Mouse (Mus musculus) liver, embryonic 15.5 days (tissue): ENCODE measurements at regions not wholly inside any gene's neighbourhood (a gene's known extent, or its start where the extent isn't known, plus 50 kb on each side); places are given as distances from the start of the nearest gene placed in this dataset.
A peak's percentile ranks its signal among the peaks of the same experiment; 100 is the strongest.

Source experiments
- ATAC-seq: fragments of 200-750 bp; cut with Nextera tagmentation; 2 replicates; pipeline ENCODE4 v1.8.0; 2017; ENCODE audit warnings: moderate number of reproducible peaks, mild to moderate bottlenecking, moderate library complexity; ENCODE audit not compliant: insufficient read depth
- H3K27ac ChIP-seq: fragments of 300-500 bp; sonication (generic); replicated peaks from 2 replicates; pipeline ENCODE4 v1.5.1; 2015; ENCODE audit warnings: mild to moderate bottlenecking, inconsistent platforms
- H3K27me3 ChIP-seq: fragments of 300-500 bp; sonication (generic); 2 replicates; pipeline ENCODE4 v1.6.1; 2015; ENCODE audit warnings: mild to moderate bottlenecking, inconsistent platforms
- H3K36me3 ChIP-seq: fragments of 300-500 bp; sonication (generic); replicated peaks from 2 replicates; pipeline ENCODE4 v1.6.1; 2015; ENCODE audit warnings: moderate library complexity, mild to moderate bottlenecking, inconsistent platforms
- H3K4me1 ChIP-seq: fragments of 300-500 bp; sonication (generic); replicated peaks from 2 replicates; pipeline ENCODE4 v1.6.1; 2015; ENCODE audit warnings: inconsistent platforms
- H3K4me2 ChIP-seq: fragments of 300-500 bp; sonication (generic); 2 replicates; pipeline ENCODE4 v1.6.1; 2015; ENCODE audit warnings: moderate library complexity, mild to moderate bottlenecking, inconsistent platforms
- H3K4me3 ChIP-seq: fragments of 300-500 bp; sonication (generic); replicated peaks from 2 replicates; pipeline ENCODE4 v1.5.1; 2015; ENCODE audit warnings: mild to moderate bottlenecking, inconsistent platforms
- H3K9ac ChIP-seq: fragments of 300-500 bp; sonication (generic); 2 replicates; pipeline ENCODE4 v1.6.1; 2015; ENCODE audit warnings: moderate library complexity, mild to moderate bottlenecking, inconsistent platforms
- H3K9me3 ChIP-seq: fragments of 300-500 bp; sonication (generic); replicated peaks from 2 replicates; pipeline ENCODE4 v1.6.1; 2016; ENCODE audit warnings: inconsistent platforms
- WGBS: fragments of 180-500 bp; shearing (Covaris S2); methylation state at CpG from one replicate; pipeline ENCODE4 v1.1.7; 2015; ENCODE audit warnings: mixed read lengths; ENCODE audit not compliant: insufficient replicate concordance; 5-methylcytosine and 5-hydroxymethylcytosine counted together

GRCm38 (mm10) chr14:24769451-24769850 is 282.5 kb downstream of the Rps24 start:
- H3K9me3 ChIP-seq: no peaks in the 10 kb centered on the region
- H3K36me3 ChIP-seq: no peaks in the 10 kb centered on the region
- no peak overlapping the region for H3K4me2 ChIP-seq
- H3K27me3 ChIP-seq: no peaks in the 10 kb centered on the region
- no peak overlapping the region for H3K4me3 ChIP-seq
- no peak for ATAC-seq
- 38% methylated on average over 3 of the region's 3 CpGs for WGBS
- no peaks in the 10 kb centered on the region for H3K4me1 ChIP-seq
- no peak overlapping the region for H3K9ac ChIP-seq
- no peak overlapping the region for H3K27ac ChIP-seq

- 33% methylated on average over 11 of the region's 11 CpGs for WGBS
- Histone ChIP-seq H3K4me1 (no peaks in the 10 kb centered on the region), H3K4me2 (no peak overlapping the region), H3K9me3 (no peaks in the 10 kb centered on the region), H3K27ac (no peak overlapping the region), H3K36me3 (no peaks in the 10 kb centered on the region), H3K4me3 (no peak overlapping the region), H3K27me3 (no peaks in the 10 kb centered on the region), H3K9ac (no peak overlapping the region)
- no peak for ATAC-seq
Measured at GRCm38 (mm10) chr14:24770015-24770977, 283.4 kb downstream of the Rps24 start.

DNA sequence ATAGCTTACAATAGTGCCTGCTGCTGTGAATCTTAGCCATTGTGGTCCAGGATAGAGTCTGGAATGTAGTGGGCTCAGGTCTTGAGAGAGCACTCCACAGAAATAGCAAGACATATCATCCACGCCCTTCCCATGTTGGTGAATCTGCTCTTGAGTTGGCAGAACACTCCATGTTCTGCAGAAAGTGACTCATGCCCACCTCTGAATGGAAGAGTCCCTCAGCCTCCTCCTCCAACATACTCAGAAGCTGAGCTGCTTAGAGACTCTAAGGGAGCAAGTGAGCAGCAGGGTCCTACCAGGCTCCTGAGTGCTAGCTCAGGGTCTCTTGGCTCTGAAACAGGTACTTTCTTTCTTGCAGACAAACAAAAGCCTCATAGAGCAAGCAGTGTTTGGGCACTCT is 284.7 kb downstream of the Rps24 start:
- no peaks in the 10 kb centered on the region for H3K4me1 ChIP-seq
- no peak for ATAC-seq

DNA sequence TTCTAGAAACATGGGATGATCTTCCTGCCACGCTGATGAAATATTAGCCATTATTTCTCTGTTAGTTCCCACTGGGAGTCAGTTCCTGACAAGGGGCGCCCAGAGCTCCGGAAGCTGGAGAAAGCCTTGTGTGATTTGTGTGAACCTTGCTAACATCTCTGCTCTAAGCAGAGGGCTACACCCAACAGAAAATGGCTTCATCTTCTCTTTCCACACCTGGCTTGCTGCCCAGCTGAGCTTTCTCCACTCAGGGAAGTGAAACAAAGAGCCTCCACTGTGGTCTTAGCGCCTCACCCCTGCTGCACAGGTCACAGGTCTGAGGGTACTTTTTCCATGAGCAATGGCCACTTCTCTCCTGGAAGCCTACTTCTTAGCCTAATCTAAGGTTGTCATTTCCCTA is 285.2 kb downstream of the Rps24 start:
- no peak overlapping the region for H3K4me2 ChIP-seq
- no peaks in the 10 kb centered on the region for H3K27me3 ChIP-seq
- no peak for ATAC-seq
- H3K27ac ChIP-seq: no peak overlapping the region
- no peak overlapping the region for H3K4me3 ChIP-seq
- H3K36me3 ChIP-seq: no peaks in the 10 kb centered on the region
- no peaks in the 10 kb centered on the region for H3K9me3 ChIP-seq
- 49% methylated on average over 4 of the region's 4 CpGs for WGBS
- H3K9ac ChIP-seq: no peak overlapping the region
- H3K4me1 ChIP-seq: no peaks in the 10 kb centered on the region

More for the DNA sequence above, 284.7 kb downstream of the Rps24 start:
- Histone ChIP-seq H3K9ac (no peak overlapping the region), H3K27me3 (no peaks in the 10 kb centered on the region), H3K4me3 (no peak overlapping the region), H3K36me3 (no peaks in the 10 kb centered on the region), H3K4me2 (no peak overlapping the region), H3K9me3 (no peaks in the 10 kb centered on the region), H3K27ac (no peak overlapping the region)
- 30% methylated on average over 1 of the region's 1 CpGs for WGBS

DNA sequence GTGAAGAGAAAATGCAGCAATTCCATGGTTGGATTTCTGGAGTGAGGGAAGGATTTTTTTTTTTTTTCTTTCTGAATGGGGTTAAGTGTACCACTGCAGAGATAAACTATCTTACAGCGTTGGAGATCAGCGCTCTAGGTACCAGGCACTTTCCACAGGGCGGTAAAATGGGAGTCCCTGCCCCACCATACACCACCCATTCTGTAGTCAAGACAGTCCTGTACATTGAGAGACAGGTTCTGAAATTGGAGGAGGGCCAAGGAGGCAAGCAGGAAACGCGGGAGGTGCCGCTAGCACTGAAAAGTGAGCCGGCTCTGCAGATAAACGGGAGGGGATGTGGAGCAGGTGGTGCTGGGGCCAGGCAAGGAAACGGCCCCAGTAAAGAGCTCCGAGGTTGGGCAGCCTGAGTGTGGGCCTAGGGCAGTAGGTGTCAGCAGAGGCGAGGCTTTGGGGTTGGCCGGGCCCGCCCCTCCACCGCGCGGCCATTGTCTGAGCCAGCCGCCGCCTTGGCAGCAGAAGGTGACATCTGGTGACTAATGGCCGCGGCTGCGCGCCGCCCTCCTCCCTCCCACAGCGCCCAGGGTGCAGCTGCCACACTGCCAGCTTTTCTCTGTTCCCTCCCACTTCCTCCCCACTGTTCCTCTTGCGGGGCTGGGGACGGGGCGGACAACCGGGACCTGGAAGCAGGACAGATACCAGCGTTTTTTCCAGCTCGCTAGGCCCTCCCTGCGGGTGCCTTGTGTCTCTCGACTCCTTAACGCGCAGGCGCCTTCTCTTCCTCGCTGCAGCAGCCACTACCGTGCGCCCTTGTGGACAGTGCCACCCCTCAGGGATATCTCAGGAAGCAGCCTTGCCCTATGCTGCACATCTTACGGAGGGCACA is 292.1 kb downstream of the Rps24 start:
- H3K27me3 ChIP-seq: no peaks in the 10 kb centered on the region
- peak overlapping the region; percentile 55 for H3K27ac ChIP-seq
- no peaks in the 10 kb centered on the region for H3K36me3 ChIP-seq
- H3K4me1 ChIP-seq: 0 out of 2 replicates have a peak, but pooled peaks cover 4% of the 10 kb centered on the region
- H3K4me2 ChIP-seq: peak overlapping the region; percentile 62
- H3K4me3 ChIP-seq: peak overlapping the region; percentile 50
- ATAC-seq: peak; percentile 84
- H3K9ac ChIP-seq: no peak overlapping the region
- under 1% methylated on average over 33 of the region's 39 CpGs for WGBS
- H3K9me3 ChIP-seq: no peaks in the 10 kb centered on the region

- ATAC-seq: no peak
- Histone ChIP-seq H3K9ac (no peak overlapping the region), H3K27me3 (no peaks in the 10 kb centered on the region), H3K4me3 (no peak overlapping the region), H3K9me3 (no peaks in the 10 kb centered on the region), H3K36me3 (no peaks in the 10 kb centered on the region), H3K27ac (no peak overlapping the region), H3K4me2 (no peak overlapping the region), H3K4me1 (0 out of 2 replicates have a peak, but pooled peaks cover 4% of the 10 kb centered on the region)
- WGBS: 52% methylated on average over 3 of the region's 3 CpGs
Measured at GRCm38 (mm10) chr14:24781674-24782073, 294.7 kb downstream of the Rps24 start.

- WGBS: 57% methylated on average over 6 of the region's 6 CpGs
Measured at GRCm38 (mm10) chr14:24783889-24784288, 297.0 kb downstream of the Rps24 start.

GRCm38 (mm10) chr14:24785452-24785851 is 298.5 kb downstream of the Rps24 start:
- Histone ChIP-seq H3K36me3 (no peaks in the 10 kb centered on the region), H3K27me3 (no peaks in the 10 kb centered on the region), H3K4me1 (no peaks in the 10 kb centered on the region), H3K4me2 (no peak overlapping the region), H3K27ac (no peak overlapping the region), H3K9me3 (no peaks in the 10 kb centered on the region), H3K9ac (no peak overlapping the region), H3K4me3 (no peak overlapping the region)
- ATAC-seq: no peak
- WGBS: 55% methylated on average over 5 of the region's 5 CpGs

More at GRCm38 (mm10) chr14:24783889-24784288, 297.0 kb downstream of the Rps24 start:
- no peak overlapping the region for H3K27ac ChIP-seq
- no peak overlapping the region for H3K4me3 ChIP-seq
- H3K36me3 ChIP-seq: no peaks in the 10 kb centered on the region
- no peak overlapping the region for H3K4me2 ChIP-seq
- no peak for ATAC-seq
- H3K9me3 ChIP-seq: no peaks in the 10 kb centered on the region
- H3K9ac ChIP-seq: no peak overlapping the region
- no peaks in the 10 kb centered on the region for H3K27me3 ChIP-seq
- 0 out of 2 replicates have a peak, but pooled peaks cover 4% of the 10 kb centered on the region for H3K4me1 ChIP-seq

DNA sequence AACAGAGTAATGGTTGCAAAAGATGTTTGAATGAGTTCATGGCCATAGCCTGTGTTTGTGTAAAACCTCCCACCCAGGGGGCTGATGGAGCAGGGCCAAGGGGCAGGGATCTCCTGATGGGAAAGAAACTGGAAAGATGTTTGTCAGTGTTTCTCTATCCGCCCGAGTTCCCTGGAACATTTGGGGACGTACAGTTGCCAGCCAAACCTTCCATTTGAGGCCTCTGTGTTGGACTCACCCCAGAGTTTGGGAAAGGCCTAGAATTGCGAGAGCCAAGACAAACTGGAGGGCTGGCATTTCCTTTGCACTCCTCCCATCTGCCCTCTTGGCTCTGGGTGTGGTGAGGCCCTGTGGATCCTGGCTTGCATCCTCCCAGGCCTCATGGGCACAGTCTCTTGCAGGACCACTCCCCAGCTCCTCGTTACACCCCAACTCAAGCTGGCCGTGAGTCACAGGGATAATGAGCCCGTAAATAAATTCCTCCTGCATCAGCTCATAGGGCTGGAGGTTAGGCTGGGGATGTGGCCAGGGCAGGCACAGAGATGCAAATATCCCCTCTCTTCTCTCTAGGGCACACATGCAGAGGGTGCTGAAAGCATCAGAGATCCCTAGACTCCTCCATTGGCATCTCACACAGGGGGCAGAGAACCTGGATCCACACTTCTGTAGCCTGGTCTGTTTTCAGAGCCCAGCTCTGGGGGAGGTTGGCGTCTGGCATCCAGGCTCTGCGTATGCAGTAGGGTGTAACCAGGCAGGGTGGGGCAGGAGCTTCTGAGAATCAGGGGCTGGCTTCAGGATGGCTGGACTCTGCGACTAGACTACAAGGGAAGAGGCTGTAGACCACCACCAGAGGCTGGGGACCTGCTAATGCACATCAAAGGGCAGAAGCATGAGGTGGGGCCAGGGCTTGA is 306.7 kb downstream of the Rps24 start:
- no peaks in the 10 kb centered on the region for H3K36me3 ChIP-seq
- no peak for ATAC-seq
- H3K4me3 ChIP-seq: no peak overlapping the region
- H3K4me1 ChIP-seq: no peaks in the 10 kb centered on the region
- no peak overlapping the region for H3K27ac ChIP-seq
- H3K27me3 ChIP-seq: no peaks in the 10 kb centered on the region
- 49% methylated on average over 10 of the region's 10 CpGs for WGBS
- no peaks in the 10 kb centered on the region for H3K9me3 ChIP-seq
- H3K4me2 ChIP-seq: no peak overlapping the region
- no peak overlapping the region for H3K9ac ChIP-seq

GRCm38 (mm10) chr14:24794359-24794845 is 307.5 kb downstream of the Rps24 start:
- H3K4me2 ChIP-seq: no peak overlapping the region
- H3K36me3 ChIP-seq: no peaks in the 10 kb centered on the region
- no peak overlapping the region for H3K9ac ChIP-seq
- 63% methylated on average over 12 of the region's 12 CpGs for WGBS
- no peak overlapping the region for H3K4me3 ChIP-seq
- no peaks in the 10 kb centered on the region for H3K27me3 ChIP-seq
- H3K4me1 ChIP-seq: no peaks in the 10 kb centered on the region
- no peaks in the 10 kb centered on the region for H3K9me3 ChIP-seq
- ATAC-seq: no peak
- H3K27ac ChIP-seq: no peak overlapping the region
